Mouse (Mus musculus) adrenal gland, postnatal 10 days (tissue): ENCODE results near the gene Atf6b. TPM values are rescaled to one million over a fixed set of nuclear protein-coding genes. Genes with fewer than 3 reads are reported as not detected.

Experiments
- DNase-seq: peaks from one replicate; pipeline ENCODE4 v3.0.0; 2021; ENCODE audit warnings: mixed read lengths
- total RNA-seq, 2 experiments: library from RNA; stranded (reverse); gene quantifications; 2 replicates each; pipeline ENCODE4 v1.2.3; 2021

Gene Atf6b
- total RNA-seq, 2 experiments from 2014 or later: 37.8 to 40.1 TPM

DNA sequence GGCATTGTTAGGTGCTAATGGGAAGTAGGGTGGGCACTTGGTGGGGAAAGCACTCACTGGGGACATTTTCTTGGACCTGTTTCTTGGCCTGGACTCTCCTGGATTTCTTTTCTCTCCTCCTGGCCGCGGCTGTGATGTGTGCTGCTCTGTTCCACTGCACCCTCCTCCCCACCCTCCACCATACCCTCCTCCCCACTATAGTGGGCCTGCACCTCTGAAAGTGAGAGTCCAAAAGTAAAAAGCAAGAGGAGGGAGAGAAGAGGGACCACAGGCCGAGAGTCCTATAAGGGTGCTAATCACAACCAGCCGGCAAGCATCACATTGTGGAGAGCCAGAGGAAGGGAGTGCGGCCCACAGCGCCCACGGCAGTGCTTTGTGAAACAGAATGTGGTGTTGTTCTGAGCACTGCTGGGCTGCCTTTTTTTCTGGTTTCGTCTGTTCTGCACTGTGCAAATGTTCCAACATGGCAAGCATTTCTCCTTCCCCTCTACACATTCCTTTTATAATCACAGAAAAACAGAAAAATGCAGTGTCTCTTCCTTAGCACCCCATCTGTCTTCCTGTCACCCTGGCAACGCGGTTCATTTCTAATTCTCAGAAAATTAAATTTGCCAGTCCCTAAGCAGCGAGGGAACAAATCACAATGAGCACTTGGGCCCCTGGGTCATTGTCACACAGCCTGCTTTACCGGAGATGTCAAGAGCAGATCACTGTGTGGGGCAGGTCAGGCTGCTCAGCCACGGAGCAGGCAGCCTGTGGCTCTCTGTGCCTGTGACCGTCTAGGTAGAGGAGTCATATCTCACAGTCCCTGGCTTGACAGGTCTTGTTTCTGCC, 52.8 kb downstream of the Atf6b start:
- DNase-seq: no peak

- no peak for DNase-seq
These were observed 53.7 kb downstream of the Atf6b start for GRCm38 (mm10) chr17:34700671-34701071.

Other genes starting within 250 kb of the Atf6b start
- 1 to 10 TPM; 1.5 to 3.6 TPM for gene BC051142, start 248.3 kb upstream of the Atf6b start, total RNA-seq
- not detected for gene Btnl4, start 169.8 kb upstream of the Atf6b start, total RNA-seq
- not detected for gene Btnl6, start 129.8 kb upstream of the Atf6b start, total RNA-seq
- 10 to 100 TPM; 34.9 to 36.3 TPM for gene Notch4, start 82.9 kb upstream of the Atf6b start, total RNA-seq
- 10 to 100 TPM; 11.0 to 12.1 TPM for gene Gpsm3, start 57.3 kb upstream of the Atf6b start, total RNA-seq
- 10 to 100 TPM; 39.0 to 52.4 TPM for gene Pbx2, start 55.9 kb upstream of the Atf6b start, total RNA-seq
- gene Ager, start 49.3 kb upstream of the Atf6b start, total RNA-seq: 1 to 10 TPM; 2.0 to 4.3 TPM
- gene Rnf5, start 43.5 kb upstream of the Atf6b start, total RNA-seq: 10 to 100 TPM; 70.4 to 71.5 TPM
- gene Agpat1, start 42.9 kb upstream of the Atf6b start, total RNA-seq: 10 to 100 TPM; 92.7 TPM
- 1 to 10 TPM; 6.1 to 9.9 TPM for gene Egfl8, start 31.2 kb upstream of the Atf6b start, total RNA-seq
- 10 to 100 TPM; 47.8 to 48.0 TPM for gene Ppt2, start 18.6 kb upstream of the Atf6b start, total RNA-seq
- gene Prrt1, start 17.6 kb upstream of the Atf6b start, total RNA-seq: 1 to 10 TPM; 4.5 to 7.9 TPM
- gene Fkbpl, start 2.4 kb upstream of the Atf6b start, total RNA-seq: 10 to 100 TPM; 11.8 to 14.4 TPM
- gene Tnxb, start 23.4 kb downstream of the Atf6b start, total RNA-seq: 10 to 100 TPM; 40.6 to 47.3 TPM
- 100 to 1,000 TPM in 1 of 2 experiments, 10 to 100 TPM in 1; 88.4 to 156 TPM for gene C4b, start 96.7 kb downstream of the Atf6b start, total RNA-seq
- 1,000 to 10,000 TPM; 2,477 to 2,588 TPM for gene Cyp21a1, start 157.4 kb downstream of the Atf6b start, total RNA-seq
- 10 to 100 TPM; 31.8 to 33.0 TPM for gene Stk19, start 189.8 kb downstream of the Atf6b start, total RNA-seq
- 10 to 100 TPM; 45.1 to 52.2 TPM for gene Dxo, start 189.9 kb downstream of the Atf6b start, total RNA-seq
- gene Skiv2l, start 203.1 kb downstream of the Atf6b start, total RNA-seq: 10 to 100 TPM; 49.2 to 60.8 TPM
- gene Nelfe, start 203.2 kb downstream of the Atf6b start, total RNA-seq: 10 to 100 TPM; 44.2 to 48.4 TPM
- gene Cfb, start 215.4 kb downstream of the Atf6b start, total RNA-seq: 100 to 1,000 TPM; 158 to 363 TPM
- gene Zbtb12, start 232.3 kb downstream of the Atf6b start, total RNA-seq: 10 to 100 TPM; 13.5 to 17.8 TPM
- under 1 TPM in 1 of 2 experiments, not detected in 1; 0.21 TPM for gene Gm20547, start 234.9 kb downstream of the Atf6b start, total RNA-seq